Mouse (Mus musculus) lung, postnatal 4 days (tissue): ENCODE data around the gene Zfp804a.

Source experiments
- DNase-seq, 2 experiments: peaks; one replicate each; pipeline ENCODE4 v3.0.0; 2021

Zfp804a gene

GRCm38 (mm10) chr2:82053185-82053891 is at the start of gene Zfp804a:
TSS of gene Zfp804a (plus strand) at chr2:82053222.
- DNase-seq: peak in 1 of 2 experiments; percentile 25

DNA sequence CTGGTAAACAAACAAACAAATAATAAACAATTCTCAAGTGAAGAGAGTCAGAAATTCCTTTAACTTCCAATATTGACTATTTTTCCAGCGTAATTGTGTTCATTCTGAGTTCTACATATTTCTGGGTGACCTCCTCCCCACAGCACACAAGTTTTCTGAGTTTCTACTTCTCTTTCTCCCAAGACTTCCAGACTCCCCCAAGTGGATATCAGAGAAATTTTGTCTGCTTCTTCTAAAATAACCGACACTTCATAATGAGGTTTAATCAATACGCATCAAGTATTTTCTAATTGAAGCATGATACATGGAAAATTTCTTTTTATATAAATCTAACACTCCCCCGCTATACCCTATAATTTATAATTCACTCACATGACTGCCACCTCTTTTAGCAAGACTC is 1.4 kb upstream of the Zfp804a start:
- no peak for DNase-seq

- DNase-seq: peak in 1 of 2 experiments; percentile 17
These were observed 461 bp upstream of the Zfp804a start for GRCm38 (mm10) chr2:82052338-82053184.

GRCm38 (mm10) chr2:82054446-82054845 is 1.4 kb downstream of the Zfp804a start:
- no peak for DNase-seq

- no peak for DNase-seq
These were observed 11.6 kb downstream of the Zfp804a start for GRCm38 (mm10) chr2:82064671-82065070.

- no peak for DNase-seq
These were observed 14.9 kb downstream of the Zfp804a start for GRCm38 (mm10) chr2:82067912-82068311.

DNA sequence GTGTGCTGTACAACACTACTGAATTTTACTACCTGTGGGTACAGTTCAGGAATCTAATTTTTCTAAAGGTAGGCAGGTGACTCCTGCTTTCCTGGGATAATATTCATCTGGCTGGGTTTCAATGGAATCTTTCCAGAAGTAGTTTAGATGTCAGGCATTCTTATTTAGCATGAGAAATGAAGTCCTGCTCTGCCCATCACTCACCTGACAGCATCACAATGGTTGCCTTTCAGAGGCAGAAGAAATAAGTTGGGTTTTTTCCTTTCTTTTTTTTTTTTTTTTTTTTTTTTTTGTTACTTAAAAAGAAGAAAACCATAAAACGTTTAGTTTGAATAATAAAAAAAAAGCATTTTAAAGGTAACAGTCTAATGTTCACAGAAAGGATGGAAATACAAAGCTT is 16.1 kb downstream of the Zfp804a start:
- DNase-seq: no peak

DNA sequence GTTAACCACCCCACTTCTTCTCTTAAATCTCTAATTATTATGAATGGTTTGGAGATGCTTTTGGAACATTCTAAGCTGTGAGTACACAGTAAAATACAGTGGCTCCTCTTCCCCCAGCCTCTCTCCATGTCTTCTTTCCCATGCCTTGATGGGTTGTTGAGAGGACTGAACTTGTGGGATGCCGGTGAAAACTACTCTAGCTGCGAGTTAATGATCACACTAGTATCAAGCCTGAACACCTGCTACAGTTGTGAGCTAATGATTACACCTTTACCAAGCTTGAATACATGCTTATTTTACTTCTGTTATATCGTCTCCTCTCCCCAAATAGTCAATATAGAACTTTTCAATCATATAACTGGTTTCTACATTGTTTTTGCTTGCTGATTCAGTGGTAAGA is 23.9 kb downstream of the Zfp804a start:
- no peak for DNase-seq

GRCm38 (mm10) chr2:82078287-82078994 is 25.4 kb downstream of the Zfp804a start:
- DNase-seq: no peak

DNA sequence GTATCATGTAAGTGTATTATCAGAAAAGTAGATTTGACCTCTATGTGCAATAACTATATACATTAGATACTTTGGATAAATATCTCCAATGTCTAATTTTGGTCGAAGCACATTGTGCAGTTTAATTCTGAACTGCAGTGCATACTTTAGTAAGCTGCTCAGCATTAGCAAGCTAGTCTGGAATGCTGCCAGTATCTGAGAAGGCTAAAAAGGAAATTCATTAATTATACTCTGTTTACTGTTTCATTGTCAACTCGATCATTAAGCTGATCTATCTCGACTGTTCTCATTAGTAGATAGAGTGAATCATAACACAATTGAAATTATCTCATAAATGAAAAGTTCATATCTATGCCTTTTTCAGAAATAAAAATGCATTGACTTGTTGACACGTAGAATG is 27.7 kb downstream of the Zfp804a start:
- DNase-seq: no peak

GRCm38 (mm10) chr2:82113148-82113547 is 60.1 kb downstream of the Zfp804a start:
- DNase-seq: no peak

GRCm38 (mm10) chr2:82113650-82114049 is 60.6 kb downstream of the Zfp804a start:
- no peak for DNase-seq

GRCm38 (mm10) chr2:82119577-82119976 is 66.6 kb downstream of the Zfp804a start:
- no peak for DNase-seq

DNA sequence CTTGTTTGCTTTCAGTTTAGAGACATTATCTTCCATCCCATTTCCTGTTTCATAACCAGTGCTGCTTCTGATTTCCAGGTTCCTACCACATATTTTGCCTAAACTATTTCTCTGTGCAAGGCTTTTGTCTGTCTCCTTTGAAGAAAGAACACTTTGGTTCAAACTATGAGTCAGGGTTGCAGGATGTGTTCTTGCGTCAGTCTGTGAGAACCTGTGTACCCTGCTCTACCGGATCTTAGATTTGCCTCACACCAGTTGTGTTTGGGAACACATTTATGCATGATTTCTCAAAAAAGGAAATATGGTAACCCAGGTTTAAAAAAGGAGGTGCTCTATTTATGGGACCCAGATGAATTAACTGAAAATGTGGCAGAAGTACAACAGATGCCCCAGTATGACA is 125.7 kb downstream of the Zfp804a start:
- DNase-seq: no peak

DNA sequence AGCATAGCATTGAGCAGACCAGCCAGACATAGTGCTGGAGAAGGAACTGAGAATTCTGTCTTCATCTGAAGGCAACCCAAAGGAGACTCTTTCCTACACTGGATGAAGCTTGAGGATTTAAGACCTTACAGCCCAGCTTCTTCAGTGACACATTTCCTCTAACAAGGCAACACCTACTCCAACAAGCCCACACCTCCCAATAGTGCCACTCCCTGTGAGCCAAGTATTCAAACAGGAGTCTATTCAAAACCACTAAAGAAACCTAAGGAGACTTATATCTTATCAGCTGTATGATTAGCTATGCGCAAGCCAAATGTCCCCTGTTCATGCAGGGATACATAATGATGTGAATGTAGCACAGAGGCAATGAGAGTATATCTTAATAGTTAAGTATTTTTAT is 128.0 kb downstream of the Zfp804a start:
- DNase-seq: no peak

DNA sequence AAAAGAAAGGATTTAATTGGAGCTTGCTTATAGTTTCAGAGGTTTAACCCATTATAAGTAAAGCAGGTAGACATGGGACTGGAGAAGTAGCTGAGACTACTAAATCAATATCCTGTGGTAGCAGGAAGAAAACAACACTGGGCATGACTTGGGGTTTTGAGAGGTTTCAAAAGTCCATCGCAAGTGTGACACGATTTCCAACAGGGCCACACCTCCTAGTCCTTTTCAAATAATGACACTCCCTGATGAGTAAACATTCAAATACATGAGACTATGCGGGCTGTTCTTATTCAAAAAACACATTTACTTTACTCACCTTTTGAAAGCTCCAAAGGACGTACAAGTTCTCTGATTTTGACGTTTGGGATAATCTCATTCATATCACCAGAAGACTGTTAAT is 146.9 kb downstream of the Zfp804a start:
- DNase-seq: no peak

DNA sequence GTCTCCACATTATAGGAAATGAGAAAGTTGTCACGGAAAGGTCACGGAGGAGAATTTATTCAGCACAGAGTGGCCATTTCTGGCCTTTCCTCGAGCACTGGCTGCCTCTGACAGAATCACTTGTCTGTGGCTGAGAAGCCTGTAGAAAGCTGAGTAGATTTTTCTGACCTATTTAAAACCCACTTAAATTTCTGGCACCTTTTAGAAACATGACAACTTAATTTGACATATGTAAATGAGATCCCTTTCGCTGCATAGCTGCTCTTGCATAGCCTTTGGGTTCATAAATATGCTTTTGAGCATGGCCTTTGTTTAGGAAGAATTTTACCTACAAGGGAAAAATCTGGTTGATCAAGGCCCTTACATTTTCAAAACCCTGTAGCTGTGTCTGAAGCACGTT is 147.6 kb downstream of the Zfp804a start:
- no peak for DNase-seq

GRCm38 (mm10) chr2:82210605-82211004 is 157.6 kb downstream of the Zfp804a start:
- DNase-seq: no peak

DNA sequence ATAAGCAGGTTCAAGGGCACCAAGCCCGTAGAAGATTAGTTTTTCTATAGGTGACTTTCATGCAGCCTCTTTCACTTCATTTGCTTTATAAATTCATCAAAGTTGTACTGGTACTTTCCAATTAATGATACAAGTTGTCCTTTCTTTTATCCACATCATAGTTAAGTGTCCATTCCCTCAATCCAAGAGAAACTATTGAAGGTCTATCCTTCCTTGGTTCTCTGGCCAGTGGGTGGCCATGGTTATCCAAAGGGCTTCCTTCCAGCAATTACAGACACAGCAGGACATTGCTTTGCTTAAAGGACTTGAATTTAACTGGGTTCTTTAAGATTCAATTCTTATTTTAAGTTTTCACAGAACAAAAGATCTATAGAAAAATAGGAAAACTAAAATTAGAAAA is 158.9 kb downstream of the Zfp804a start:
- no peak for DNase-seq

- DNase-seq: no peak
These were observed 164.9 kb downstream of the Zfp804a start for GRCm38 (mm10) chr2:82217873-82218272.

GRCm38 (mm10) chr2:82246020-82246419 is 193.0 kb downstream of the Zfp804a start:
- DNase-seq: no peak

DNA sequence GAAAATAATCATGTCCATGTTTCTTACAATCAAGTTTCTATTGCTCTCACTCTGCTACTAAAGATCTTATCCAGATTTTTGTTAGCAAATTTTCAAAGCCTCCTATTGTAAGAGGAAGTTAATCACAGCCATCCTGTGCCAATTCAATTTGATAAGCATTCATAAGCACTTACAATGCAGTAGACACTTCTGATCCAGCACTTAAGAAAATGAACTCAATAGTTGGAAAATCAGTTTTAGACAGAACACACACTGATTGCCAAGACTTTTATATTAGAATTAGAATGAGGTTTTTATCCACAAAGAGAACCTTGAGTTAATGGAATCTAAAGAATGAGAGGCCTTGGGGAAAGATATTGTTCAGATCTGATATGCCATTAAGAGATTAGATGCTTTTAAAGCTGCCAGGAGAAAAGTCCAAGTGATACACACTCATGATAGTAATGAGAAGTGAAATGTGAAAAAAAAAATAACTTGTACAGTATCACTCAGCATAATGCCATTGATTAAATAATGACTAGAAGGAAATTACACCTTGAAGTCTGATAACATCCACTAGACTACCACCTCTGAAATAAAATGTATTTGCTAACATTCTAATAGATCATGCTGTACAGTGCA is 194.0 kb downstream of the Zfp804a start:
- no peak for DNase-seq

GRCm38 (mm10) chr2:82253382-82253781 is 200.4 kb downstream of the Zfp804a start:
- DNase-seq: no peak
